Mouse (Mus musculus) activated CD4-positive, CD25-positive, alpha-beta regulatory T cell, adult 4 months (primary cell): ENCODE measurements around the gene Pex19. TPM values are rescaled to one million over a fixed set of nuclear protein-coding genes. Genes with fewer than 3 reads are reported as not detected.

ENCODE experiments used
- ATAC-seq: one replicate; pipeline ENCODE4 v1.8.0; 2017
- polyA plus RNA-seq, 2 experiments: library from polyadenylated mRNA; unstranded; fragments of 100-300 nt; shearing (Covaris generic); gene quantifications; one replicate each; pipeline ENCODE4 v1.2.1; 2017

Pex19 gene
- polyA plus RNA-seq, 2 experiments from 2014 or later: 68.1 to 70.7 TPM

DNA sequence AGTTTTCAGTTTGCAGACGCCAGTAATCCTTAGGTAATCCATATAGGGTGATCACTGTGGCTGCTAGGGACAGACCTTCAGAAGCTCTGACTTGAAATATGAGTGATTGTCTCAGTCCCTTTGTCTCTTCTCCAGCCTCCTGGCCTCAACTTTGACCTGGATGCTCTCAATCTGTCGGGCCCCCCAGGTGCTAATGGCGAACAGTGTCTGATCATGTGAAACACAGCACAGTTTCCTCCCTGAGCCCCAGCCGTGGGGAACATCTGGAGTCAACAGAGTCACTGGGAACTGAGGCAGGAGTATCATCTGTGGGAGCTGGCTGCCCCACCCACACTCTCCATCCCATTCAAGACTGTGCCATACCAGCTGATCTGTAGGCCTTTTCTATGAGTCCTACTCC, 7.5 kb downstream of the Pex19 start:
- ATAC-seq: no peak

- no peak for ATAC-seq
These were observed 13.6 kb downstream of the Pex19 start for GRCm38 (mm10) chr1:172140160-172140559.

GRCm38 (mm10) chr1:172140825-172141224, 14.3 kb downstream of the Pex19 start:
- ATAC-seq: no peak

DNA sequence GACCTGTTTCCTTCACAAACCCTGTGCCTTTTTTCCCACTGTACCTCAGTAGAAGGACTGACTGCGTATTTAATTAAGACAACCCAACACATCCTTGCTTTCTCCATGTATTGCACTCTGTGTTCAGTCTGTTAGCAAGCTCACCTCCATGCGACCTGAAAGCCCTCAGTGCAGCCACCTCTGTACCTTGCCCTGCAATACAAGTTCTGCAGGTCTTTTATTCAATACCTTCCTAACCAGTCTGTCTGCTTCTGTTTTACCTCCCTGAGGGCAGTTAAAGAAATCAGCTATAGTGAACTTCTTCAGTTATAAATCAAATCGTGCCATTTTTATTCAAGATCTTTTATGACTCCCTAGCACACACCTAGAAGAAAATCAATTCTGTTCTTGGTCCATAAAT, 15.0 kb downstream of the Pex19 start:
- no peak for ATAC-seq

- ATAC-seq: peak; percentile 63
These were observed 17.0 kb downstream of the Pex19 start for GRCm38 (mm10) chr1:172143570-172143969.

DNA sequence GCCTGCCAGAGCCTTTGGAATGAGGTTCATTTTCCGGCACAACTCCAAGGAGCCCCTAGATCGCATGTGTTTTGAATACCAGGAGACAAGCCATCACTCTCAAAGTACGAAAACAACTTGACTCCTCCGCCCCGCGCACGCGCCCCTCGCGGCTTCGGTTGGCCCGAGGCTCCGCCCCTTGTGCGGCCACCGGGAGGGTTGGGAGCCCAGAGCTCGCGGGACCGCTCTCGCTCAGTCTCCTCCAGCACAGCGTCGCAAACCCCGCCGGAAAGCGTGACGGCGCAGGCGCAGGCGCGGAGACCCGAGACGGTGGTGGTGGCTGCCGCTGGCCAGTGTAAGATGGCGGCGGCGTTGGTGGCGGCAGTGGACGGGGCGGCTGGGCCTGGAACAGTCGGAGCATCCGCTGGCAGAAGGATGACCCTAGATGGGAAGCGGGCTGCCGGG, 21.3 kb downstream of the Pex19 start, which contains the start of gene Dcaf8:
TSS of gene Dcaf8 (plus strand) at position 250 of the 444 bp plus-strand sequence.
- peak; percentile 89 for ATAC-seq

DNA sequence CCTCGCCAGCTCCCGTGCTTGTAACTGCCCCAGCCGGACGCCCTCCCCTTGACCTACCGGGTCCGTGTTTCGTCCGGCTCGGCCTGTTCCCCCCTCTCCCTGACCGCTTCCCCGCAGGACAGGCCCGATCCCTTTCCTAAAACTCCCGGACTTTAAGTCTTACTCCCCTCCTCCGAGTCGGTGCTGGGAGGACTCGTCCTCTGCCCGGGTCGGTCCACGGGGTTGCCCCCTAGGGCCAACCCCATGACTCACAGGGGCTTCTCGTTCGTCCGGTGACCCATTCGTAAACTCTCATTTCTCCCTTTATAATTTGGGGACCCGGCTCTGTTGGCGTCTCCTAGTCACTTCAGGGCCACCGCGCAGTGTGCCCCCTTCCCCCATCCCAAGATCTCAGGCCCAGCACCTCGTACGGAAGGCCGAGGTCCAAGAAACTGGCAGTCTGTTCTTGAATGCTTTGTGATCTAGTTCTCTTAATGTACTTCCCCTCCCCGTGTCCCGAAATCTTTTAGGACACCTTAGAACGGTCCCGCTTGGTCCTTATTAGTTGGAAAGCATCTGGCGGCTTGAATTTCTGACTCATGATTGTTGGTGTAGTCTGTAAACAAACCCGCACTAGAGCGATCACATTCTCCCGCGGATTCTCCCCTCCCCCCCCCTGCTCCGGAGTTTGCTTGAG, 21.9 kb downstream of the Pex19 start:
- peak; percentile 11 for ATAC-seq

DNA sequence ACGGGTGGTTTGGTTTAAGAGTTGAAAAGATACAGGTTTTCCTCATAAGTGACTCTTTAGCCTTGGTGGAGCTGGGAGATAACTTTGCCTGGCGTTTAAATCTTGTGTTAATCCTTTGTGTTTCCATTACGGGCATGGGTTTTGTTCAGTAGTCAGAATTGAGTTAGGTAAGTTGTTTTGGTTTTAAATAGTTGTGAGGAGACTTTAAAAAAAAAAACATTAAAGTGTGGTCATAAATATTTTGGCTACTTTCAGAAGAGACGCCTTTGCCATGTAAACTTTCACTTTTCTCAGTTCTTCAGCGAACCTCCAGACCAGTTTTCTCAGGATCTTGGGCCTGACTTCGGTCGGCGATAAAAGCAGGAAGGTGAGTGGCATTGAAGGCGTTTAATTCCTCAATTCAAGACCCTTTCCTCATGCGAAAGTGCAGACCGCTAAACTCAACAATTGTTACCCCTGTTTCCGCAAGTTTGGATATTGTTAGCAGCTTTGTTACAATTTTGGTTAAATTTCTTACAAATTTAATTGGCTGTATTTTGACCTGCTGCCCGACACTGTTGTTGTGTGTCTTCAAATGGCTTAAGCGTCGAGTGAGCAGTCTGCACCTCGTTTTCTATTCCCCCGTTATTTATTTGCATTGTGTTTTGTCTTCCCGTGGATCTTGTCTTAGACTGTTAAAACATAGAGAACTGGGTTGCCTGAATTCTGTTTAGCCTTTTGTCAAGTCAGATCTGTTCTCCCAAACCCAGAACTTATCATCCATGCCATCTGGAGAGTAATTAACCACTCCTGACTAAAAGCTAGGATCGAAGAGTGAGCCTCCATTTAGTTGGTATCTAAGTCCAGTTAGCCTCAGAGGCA, 22.6 kb downstream of the Pex19 start:
- ATAC-seq: no peak

DNA sequence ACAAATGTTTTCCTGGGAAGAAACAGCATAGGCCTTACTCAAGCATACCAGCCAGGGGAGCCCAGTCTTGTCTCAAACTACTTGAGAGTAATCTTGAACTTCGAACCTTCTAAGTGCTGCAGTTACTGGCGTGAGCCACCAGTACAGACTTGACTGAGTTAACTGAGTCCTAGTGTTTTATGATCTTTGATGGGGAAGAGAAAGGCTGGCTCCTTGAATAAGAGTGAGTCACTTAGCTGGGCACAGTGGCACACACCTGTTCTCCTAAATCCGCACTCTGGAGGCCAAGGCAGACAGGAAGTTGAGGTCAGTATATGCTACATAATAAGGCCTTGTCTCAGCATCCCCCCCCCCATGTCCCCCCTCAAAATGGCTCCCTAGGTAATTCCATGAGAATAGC, 28.0 kb downstream of the Pex19 start:
- no peak for ATAC-seq

DNA sequence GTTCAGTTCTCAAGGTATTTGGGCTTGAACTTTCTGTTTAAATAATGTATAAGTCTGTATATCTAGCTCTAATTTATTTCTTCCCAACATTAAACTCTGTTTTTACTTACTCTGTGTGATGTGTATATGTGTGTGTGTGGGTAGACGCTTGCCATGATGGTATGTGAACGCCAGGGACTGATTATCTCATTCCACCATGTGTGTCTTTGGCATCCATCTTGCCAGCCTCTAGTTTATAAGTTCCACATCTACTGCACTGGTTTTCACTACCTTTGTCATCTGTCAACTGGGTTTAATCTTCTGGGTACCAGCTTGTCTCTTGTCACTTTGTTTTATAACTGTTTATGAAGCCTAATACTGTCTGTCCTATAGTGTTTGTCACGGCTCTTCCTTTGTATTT, 29.0 kb downstream of the Pex19 start:
- no peak for ATAC-seq

DNA sequence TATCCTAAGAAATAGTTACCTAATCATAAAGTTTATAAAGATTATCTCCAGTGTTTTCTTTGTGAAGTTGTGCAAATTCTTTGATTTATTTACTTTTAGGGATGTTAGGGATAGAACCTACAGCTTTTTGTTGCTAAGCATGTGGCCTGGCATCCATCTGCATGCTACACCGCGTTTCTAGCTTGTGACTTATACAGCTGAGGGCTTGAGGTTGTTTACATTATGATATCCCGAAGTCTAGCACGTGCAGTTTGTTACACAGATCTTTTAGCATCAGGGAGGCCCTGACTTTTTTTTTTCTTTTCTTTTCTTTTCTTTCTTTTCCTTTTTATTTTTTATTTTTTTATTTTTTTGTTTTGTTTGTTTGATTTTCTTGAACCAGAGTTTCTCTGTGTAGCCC, 33.4 kb downstream of the Pex19 start:
- ATAC-seq: no peak

DNA sequence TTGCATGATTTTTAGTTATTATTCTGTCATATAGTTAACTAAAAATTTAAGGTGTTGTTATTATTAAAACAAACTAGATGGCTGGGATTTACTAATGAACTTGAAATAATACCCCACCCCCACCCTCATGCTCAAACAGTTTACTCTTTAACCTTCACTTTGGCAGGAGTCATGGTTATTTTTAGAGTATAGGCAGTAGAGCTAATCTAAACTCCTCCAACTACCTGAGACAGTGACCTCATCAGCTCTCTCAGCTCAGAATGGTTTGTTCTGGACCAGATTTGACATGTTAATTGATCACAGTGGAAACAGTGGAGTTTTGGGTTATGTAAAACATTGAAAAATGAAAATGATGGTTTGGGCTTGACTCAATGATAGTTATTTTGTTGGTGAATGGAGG, 34.0 kb downstream of the Pex19 start:
- ATAC-seq: no peak

DNA sequence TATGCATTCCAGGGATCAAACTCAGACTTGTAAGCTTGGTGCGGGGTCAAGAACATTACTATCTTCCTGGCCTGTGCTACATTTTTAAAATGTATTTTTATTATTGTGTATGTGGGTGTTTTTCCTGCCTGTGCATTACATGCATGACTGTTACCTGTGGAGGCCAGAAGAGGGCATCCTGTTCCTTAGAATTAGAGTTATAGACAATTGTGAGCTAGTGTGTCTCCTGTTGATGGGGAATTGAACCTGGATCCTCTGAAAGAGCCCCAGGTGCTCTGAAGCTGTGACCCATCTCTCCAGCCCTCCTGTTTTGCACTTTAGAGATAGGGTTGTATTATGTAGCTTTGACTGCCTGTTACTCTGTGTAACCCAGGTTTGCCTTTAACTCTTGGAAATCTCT, 35.5 kb downstream of the Pex19 start:
- ATAC-seq: peak; percentile 57

DNA sequence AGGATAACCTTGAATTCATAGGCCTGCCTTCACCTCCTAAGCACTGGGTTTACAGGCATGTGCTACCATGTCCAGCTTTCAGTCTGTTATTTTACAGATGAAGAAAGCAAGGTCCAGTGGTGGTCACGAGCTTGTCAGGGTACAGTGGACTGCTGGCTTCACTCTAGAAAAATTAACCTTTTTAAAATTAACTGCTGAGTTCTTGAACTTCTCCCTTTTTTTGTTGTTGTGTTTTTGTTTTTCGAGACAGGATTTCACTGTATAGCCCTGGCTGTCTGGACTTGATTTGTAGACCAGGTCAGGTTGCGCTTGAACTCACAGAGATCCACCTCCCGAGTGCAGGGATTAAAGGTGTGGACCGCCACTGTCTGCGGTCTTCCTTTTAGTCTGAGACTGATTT, 36.4 kb downstream of the Pex19 start:
- no peak for ATAC-seq

- ATAC-seq: no peak
These were observed 41.4 kb downstream of the Pex19 start for GRCm38 (mm10) chr1:172167911-172168310.

GRCm38 (mm10) chr1:172169809-172170208, 43.3 kb downstream of the Pex19 start:
- ATAC-seq: no peak

- ATAC-seq: no peak
These were observed 45.8 kb downstream of the Pex19 start for GRCm38 (mm10) chr1:172172381-172172780.

GRCm38 (mm10) chr1:172173181-172173580, 46.6 kb downstream of the Pex19 start:
- no peak for ATAC-seq

DNA sequence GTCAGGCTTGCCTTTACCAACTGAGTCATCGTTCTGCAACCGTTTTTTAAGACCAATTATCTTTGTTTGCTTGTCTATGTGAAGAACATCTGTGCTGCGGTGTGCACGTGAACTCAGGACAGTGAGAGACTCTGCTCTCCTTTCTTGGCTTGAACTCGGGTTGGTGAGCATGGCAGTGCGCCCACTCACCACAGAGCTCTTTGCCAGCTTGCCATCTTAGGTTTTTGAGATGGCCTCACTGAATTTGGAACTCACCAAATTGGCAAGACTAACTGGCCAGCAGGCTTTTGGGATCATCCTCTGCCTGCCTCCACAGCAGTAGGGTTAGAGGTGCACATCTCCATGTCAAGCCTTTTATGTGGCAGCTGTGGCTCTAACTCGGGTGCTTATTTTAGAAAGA, 51.2 kb downstream of the Pex19 start:
- no peak for ATAC-seq

- ATAC-seq: no peak
These were observed 52.5 kb downstream of the Pex19 start for GRCm38 (mm10) chr1:172179102-172179501.

- ATAC-seq: no peak
These were observed 54.3 kb downstream of the Pex19 start for GRCm38 (mm10) chr1:172180881-172181280.

DNA sequence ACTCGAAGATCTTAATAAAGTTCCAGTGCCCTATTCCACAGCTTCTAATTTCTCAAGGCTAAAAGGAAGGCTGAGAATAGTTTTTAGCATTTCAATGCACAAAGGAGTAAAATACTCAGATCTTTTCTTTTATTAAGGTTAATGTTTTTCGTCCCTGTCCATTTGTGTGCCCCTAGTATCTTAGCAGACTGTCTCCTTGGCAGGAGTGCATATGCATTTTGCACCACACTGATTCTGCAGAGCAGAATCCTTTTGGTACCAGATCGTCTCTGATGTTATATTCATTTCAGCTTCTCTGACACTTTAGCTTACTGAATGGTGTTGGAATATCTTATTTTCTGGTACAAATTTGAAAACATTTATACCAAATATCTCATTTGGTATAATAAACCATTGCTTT, 55.2 kb downstream of the Pex19 start:
- ATAC-seq: no peak

DNA sequence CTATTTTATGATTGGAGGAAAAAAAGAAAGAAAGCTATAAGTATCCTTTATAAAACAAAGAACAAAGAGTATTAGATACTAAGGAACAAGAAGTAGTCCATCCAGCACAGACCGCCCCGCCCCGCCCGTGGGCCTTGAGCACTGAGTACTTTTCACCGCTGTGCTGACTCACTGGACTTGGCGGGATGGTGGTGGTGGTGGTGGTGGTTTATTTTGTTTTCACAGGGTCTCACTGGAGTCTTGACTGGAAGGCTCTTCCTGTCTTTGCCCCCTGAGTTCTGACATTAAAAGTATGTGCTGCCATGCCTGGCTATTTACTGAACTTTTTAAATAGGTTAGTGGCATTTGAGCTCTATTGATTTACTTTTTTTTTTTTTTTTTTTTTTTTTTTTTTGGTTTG, 56.5 kb downstream of the Pex19 start:
- no peak for ATAC-seq

- no peak for ATAC-seq
These were observed 57.4 kb downstream of the Pex19 start for GRCm38 (mm10) chr1:172183915-172184314.
